Mouse (Mus musculus) lung, postnatal 10 days (tissue): ENCODE results near the gene Lrmda.
A peak's percentile ranks its signal among the peaks of the same experiment; 100 is the strongest.

Source experiments
- DNase-seq: peaks from one replicate; pipeline ENCODE4 v3.0.0; 2021

Lrmda gene

GRCm38 (mm10) chr14:21993251-21994060, 26.1 kb upstream of the Lrmda start:
- DNase-seq = peak; percentile 47

GRCm38 (mm10) chr14:21994061-21994990, 25.2 kb upstream of the Lrmda start:
- DNase-seq = peak; percentile 41

- DNase-seq = peak; percentile 92
Measured at GRCm38 (mm10) chr14:21995031-21995754, 24.3 kb upstream of the Lrmda start.

- no peak for DNase-seq
Measured at GRCm38 (mm10) chr14:21999588-21999987, 19.9 kb upstream of the Lrmda start.

GRCm38 (mm10) chr14:22003231-22003630, 16.3 kb upstream of the Lrmda start:
- DNase-seq = no peak

- no peak for DNase-seq
Measured at GRCm38 (mm10) chr14:22003631-22004030, 15.9 kb upstream of the Lrmda start.

GRCm38 (mm10) chr14:22004943-22005342, 14.6 kb upstream of the Lrmda start:
- DNase-seq = no peak

GRCm38 (mm10) chr14:22007006-22007405, 12.5 kb upstream of the Lrmda start:
- no peak for DNase-seq

- DNase-seq = no peak
Measured at GRCm38 (mm10) chr14:22014315-22014714, 5.2 kb upstream of the Lrmda start.

- DNase-seq = peak; percentile 73
Measured at GRCm38 (mm10) chr14:22014781-22015180, 4.7 kb upstream of the Lrmda start.

GRCm38 (mm10) chr14:22017011-22017410, 2.5 kb upstream of the Lrmda start:
- peak; percentile 56 for DNase-seq

GRCm38 (mm10) chr14:22019949-22020845, 685 bp downstream of the Lrmda start:
- peak; percentile 19 for DNase-seq

GRCm38 (mm10) chr14:22020885-22021284, 1.4 kb downstream of the Lrmda start:
- peak; percentile 79 for DNase-seq

GRCm38 (mm10) chr14:22023533-22023932, 4.0 kb downstream of the Lrmda start:
- no peak for DNase-seq

GRCm38 (mm10) chr14:22035900-22036299, 16.4 kb downstream of the Lrmda start:
- peak; percentile 41 for DNase-seq

- no peak for DNase-seq
Measured at GRCm38 (mm10) chr14:22036338-22036737, 16.8 kb downstream of the Lrmda start.

GRCm38 (mm10) chr14:22036802-22037497, 17.4 kb downstream of the Lrmda start:
- no peak for DNase-seq

GRCm38 (mm10) chr14:22037498-22038131, 18.1 kb downstream of the Lrmda start:
- DNase-seq = no peak

GRCm38 (mm10) chr14:22042146-22042545, 22.6 kb downstream of the Lrmda start:
- DNase-seq = no peak

- DNase-seq = no peak
Measured at GRCm38 (mm10) chr14:22043420-22043819, 23.9 kb downstream of the Lrmda start.
